Mouse (Mus musculus): ENCODE results near the gene Cbarp. TPM values are rescaled to one million over a fixed set of nuclear protein-coding genes. Genes with fewer than 3 reads are reported as not detected.
"Not testable (repeated sequence)": the region's sequence is repeated elsewhere in the genome, so short reads cannot be mapped to it uniquely, and the experiment has no call there.

The Cbarp gene
- polyA plus RNA-seq, 1 experiment from 2014 or later, result 66.9 TPM

DNA sequence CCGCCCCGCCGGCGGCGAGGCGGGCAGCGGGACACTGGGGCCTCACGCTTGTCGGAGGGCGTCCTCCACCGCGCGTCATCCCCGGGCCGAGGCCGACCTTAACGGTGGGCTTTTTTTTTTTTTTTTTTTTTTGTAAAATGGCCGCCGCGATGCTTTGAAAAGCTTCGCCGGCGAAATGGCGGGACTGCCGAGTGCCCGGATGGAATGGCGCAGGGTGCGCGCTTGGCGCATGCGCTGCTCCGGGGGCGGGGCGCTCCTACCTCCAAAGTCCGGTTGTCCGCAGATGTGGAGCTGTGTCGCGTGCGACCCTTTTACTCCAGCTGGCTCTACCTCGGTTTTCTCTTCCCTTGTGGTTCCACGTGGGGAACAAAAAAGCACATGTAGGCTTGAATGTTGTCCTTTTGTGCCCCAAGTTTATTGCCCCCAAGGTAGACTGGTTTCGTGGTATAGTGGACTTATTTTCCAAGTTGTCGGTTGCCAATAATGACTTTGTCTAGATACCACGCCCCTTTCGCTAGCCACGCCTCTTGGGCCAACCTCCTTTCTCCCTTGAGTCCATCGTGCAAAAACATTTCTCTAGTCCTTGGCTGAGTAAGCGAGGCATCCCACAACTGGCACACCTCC is 27.5 kb upstream of the Cbarp start:
- H3K27ac ChIP-seq, result peak overlapping the region; percentile 100
- peak overlapping the region; percentile 100 for H3K9ac ChIP-seq
- H3K4me2 ChIP-seq, result peak overlapping the region; percentile 92
- H3K4me1 ChIP-seq, result peaks cover 76% of the 10 kb centered on the region
- peaks cover 22% of the 10 kb centered on the region for H3K36me3 ChIP-seq (replicated peaks)
- peak overlapping the region; percentile 94 for H3K4me3 ChIP-seq
- H3K27me3 ChIP-seq (replicated peaks), result no peaks in the 10 kb centered on the region
- under 1% methylated on average over 43 of the region's 48 CpGs for WGBS
- no peaks in the 10 kb centered on the region for H3K9me3 ChIP-seq
- peak; percentile 57 for ATAC-seq (replicated peaks)

DNA sequence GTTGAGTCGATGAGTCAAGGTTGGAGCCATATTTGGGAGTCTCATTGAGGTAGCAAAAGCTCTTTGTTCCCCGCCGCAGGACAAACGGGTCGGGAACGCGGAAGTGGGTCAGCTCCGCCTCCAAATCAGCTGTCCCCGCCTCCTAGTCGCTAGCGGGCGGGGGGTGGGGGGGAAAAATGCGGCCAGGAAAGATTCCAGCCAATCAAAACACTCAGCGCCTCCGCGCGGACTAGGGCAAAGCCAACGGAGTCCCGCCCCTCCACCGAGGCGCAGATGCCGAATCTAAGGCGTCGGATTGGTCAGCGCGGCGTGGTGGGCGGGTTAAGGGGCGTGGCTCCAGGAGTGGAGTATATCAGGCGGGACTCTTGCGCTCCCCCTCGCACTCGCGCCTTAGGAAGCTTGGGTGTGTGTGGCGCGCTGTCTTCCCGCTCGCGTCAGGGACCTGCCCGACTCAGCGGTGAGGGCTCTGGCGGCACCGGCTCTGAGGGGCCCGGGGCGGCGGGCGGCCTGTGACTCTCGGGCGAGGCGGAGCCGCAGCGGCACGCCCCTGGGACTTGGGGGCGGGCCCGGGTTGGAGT is 26.9 kb upstream of the Cbarp start:
- peaks cover 72% of the 10 kb centered on the region for H3K4me1 ChIP-seq
- peak overlapping the region; percentile 92 for H3K4me2 ChIP-seq
- no peaks in the 10 kb centered on the region for H3K9me3 ChIP-seq
- under 1% methylated on average over 55 of the region's 55 CpGs for WGBS
- H3K9ac ChIP-seq, result peak overlapping the region; percentile 100
- peak; percentile 92 for ATAC-seq (replicated peaks)
- peak overlapping the region; percentile 100 for H3K27ac ChIP-seq
- peaks cover 22% of the 10 kb centered on the region for H3K36me3 ChIP-seq (replicated peaks)
- H3K4me3 ChIP-seq, result peak overlapping the region; percentile 94
- no peaks in the 10 kb centered on the region for H3K27me3 ChIP-seq (replicated peaks)

DNA sequence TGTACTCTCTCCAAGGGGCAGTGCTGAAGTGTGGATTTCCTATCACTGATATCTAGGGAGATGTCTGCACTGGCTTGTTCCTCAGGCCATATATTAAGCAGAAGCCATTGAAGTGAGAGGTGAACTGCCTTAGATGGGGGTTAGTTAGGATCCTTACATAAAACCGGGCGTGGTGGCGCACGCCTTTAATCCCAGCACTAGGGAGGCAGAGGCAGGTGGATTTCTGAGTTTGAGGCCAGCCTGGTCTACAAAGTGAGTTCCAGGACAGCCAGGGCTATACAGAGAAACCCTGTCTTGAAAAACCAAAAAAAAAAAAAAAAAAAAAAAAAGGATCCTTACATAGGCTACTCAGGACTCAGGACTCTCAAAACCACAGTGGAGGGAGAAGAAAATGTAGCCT is 25.5 kb upstream of the Cbarp start:
- not testable (repeated sequence) for H3K27me3 ChIP-seq (replicated peaks)

DNA sequence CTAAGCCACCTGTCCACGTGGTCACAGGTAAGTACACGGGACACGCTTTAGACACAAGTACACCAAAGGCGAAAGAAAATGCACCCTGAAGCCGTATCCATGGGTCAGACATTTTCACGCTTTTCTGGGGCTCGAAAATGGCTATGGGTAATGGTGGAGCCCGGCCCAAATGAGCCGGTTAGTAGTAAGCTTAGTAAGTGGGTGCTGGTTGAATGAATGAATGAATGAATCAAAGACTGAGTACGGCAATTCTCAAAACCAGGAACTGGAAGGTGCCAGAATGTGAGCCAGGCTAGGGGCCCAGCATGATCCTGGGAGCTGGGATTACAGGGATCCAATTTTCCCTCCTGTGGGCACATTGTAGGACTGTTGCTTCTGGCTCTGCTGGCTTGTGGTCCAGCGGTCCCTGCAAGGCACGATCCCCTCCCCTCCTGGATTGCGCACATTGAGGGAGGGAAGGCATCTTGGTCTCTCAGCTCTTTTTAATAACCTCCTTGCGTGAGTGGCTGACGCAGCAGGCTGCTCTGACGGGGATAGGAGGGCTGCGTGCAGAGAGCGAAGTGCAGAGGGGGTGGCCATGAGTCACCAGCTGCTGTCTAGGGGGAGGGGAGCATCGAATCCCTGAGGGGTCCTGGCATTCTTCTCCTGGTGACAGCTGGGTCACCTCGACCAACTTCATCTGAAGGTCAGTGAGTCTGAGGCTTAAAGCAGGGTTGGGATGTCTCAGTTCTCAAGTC is 24.9 kb upstream of the Cbarp start, which contains the start of gene Cirbp:
Gene Cirbp (plus strand): TSS at position 594 of the 737 bp plus-strand sequence.
- peaks cover 66% of the 10 kb centered on the region for H3K4me1 ChIP-seq
- ATAC-seq (replicated peaks), result no peak
- no peaks in the 10 kb centered on the region for H3K9me3 ChIP-seq
- H3K4me2 ChIP-seq, result peak within 1 kb of the TSS; percentile 94
- H3K27ac ChIP-seq, result peak within 1 kb of the TSS; percentile 100
- H3K4me3 ChIP-seq, result peak within 1 kb of the TSS; percentile 94
- H3K9ac ChIP-seq, result peak within 1 kb of the TSS; percentile 71
- no peaks in the 10 kb centered on the region for H3K27me3 ChIP-seq (replicated peaks)
- H3K36me3 ChIP-seq (replicated peaks), result peaks cover 9% of the 10 kb centered on the region
- WGBS, result 11% methylated on average over 20 of the region's 20 CpGs

More for the DNA sequence above, 25.5 kb upstream of the Cbarp start:
- WGBS, result 83% methylated on average over 4 of the region's 4 CpGs
- Histone ChIP-seq H3K4me1 (peaks cover 63% of the 10 kb centered on the region), H3K36me3 (replicated peaks) (peaks cover 14% of the 10 kb centered on the region), H3K27ac (peak overlapping the region; percentile 100), H3K4me3 (peak overlapping the region; percentile 45), H3K4me2 (peak overlapping the region; percentile 94), H3K9ac (0 out of 2 replicates have a peak overlapping the region, but pooled peaks have one; percentile 38)
- not testable (repeated sequence) for H3K9me3 ChIP-seq; ATAC-seq (replicated peaks)

DNA sequence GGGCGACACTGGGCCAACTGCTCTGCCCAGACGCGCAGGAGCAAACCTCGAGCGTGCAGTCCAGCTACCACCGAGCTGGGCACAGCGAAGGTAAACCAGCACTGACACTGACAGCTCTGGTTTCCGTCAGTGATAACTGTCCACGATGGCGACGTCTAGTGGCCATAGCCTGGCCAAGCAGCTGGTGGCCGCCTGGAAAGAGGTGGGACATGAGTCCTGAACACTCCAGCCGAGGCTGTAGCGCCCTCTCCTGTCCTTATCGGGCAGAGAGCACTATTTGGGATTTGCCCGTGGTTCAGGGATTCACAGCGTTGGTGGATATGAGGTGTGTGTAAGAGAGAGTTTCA is 24.3 kb upstream of the Cbarp start:
- peak overlapping the region; percentile 45 for H3K4me3 ChIP-seq
- peak overlapping the region; percentile 94 for H3K4me2 ChIP-seq
- H3K36me3 ChIP-seq (replicated peaks), result peaks cover 3% of the 10 kb centered on the region
- H3K27me3 ChIP-seq (replicated peaks), result no peaks in the 10 kb centered on the region
- H3K27ac ChIP-seq, result peak overlapping the region; percentile 85
- H3K9ac ChIP-seq, result peak overlapping the region; percentile 71
- H3K4me1 ChIP-seq, result peaks cover 66% of the 10 kb centered on the region
- no peaks in the 10 kb centered on the region for H3K9me3 ChIP-seq
- WGBS, result under 1% methylated on average over 17 of the region's 17 CpGs
- ATAC-seq (replicated peaks), result peak; percentile 35

DNA sequence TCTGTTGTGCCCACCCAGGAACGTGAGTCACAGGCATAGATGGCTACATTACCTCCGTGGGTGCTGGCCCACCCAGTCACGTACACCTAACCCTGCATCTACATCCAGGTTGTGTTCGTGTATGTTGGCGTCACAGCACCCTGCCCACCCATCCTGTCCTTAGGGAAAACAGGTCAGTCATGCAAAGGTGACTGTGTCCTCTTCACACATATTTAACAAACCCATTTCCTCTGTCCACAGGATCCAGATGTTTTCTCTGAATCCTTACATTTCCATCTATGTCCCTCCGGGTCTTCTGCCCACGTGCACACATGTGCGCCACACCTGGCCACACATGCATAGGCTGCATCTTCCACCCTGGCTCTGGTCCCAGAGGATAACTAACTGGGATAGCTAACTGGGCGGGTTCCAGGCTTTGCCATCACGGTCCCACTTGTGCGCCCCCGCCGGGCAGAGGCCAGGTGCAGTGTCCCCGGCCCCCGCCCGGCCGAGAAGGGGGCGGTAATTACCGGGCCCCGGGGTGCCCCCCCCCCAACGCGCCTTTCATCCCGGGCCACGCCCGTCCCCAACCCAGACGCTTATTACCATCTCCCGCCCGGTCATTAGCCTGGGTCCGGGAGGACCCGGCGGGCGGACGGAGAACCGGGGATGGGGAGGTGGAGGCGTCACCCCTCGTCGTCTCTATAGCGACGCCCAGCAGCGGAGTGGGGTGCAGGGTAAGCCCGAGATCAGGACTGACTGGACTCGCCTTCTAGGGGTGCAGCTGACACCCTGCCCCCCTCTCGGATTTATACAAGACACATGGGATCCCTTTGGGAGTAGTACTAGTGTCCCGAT is 23.7 kb upstream of the Cbarp start:
- H3K4me1 ChIP-seq, result peaks cover 62% of the 10 kb centered on the region

DNA sequence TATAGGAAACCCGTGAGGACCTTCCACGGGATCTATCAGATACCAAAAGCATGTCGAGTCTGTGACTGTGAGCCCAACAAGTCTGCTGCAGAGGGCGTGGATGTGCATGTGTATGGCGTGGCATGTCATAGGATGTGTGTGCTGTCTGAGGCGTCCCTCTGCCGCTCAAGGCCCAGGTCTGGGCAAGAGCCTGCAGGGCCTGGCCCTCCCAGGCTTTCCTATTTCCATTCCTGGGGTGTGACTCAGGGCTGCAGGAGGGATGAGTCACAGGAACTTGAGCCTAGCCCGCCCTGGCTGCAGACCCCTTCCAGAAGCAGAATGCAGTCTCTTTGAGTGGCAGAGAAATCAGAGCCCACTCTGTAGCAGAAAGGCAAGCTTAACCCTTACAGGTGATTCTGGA is 23.1 kb upstream of the Cbarp start:
- Histone ChIP-seq H3K9ac (peak overlapping the region; percentile 71; the same call in 1 of the 2 replicates), H3K4me1 (peaks cover 62% of the 10 kb centered on the region), H3K4me3 (no peak overlapping the region; the same call in 1 of the 2 replicates), H3K36me3 (replicated peaks) (no peaks in the 10 kb centered on the region), H3K4me2 (peak overlapping the region; percentile 94; the same call in 1 of the 2 replicates), H3K9me3 (no peaks in the 10 kb centered on the region), H3K27me3 (replicated peaks) (no peaks in the 10 kb centered on the region), H3K27ac (peak overlapping the region; percentile 85; the same call in 1 of the 2 replicates)
- ATAC-seq (replicated peaks), result no peak
- WGBS, result 84% methylated on average over 8 of the region's 8 CpGs

More for the DNA sequence above, 23.7 kb upstream of the Cbarp start:
- H3K9me3 ChIP-seq, result no peaks in the 10 kb centered on the region
- 10% methylated on average over 44 of the region's 44 CpGs for WGBS
- H3K27me3 ChIP-seq (replicated peaks), result no peaks in the 10 kb centered on the region
- peak overlapping the region; percentile 85 for H3K27ac ChIP-seq
- ATAC-seq (replicated peaks), result no peak; the same call in 1 of the 2 replicates
- no peaks in the 10 kb centered on the region for H3K36me3 ChIP-seq (replicated peaks)
- peak overlapping the region; percentile 71 for H3K9ac ChIP-seq
- H3K4me2 ChIP-seq, result peak overlapping the region; percentile 94
- peak overlapping the region; percentile 45 for H3K4me3 ChIP-seq

DNA sequence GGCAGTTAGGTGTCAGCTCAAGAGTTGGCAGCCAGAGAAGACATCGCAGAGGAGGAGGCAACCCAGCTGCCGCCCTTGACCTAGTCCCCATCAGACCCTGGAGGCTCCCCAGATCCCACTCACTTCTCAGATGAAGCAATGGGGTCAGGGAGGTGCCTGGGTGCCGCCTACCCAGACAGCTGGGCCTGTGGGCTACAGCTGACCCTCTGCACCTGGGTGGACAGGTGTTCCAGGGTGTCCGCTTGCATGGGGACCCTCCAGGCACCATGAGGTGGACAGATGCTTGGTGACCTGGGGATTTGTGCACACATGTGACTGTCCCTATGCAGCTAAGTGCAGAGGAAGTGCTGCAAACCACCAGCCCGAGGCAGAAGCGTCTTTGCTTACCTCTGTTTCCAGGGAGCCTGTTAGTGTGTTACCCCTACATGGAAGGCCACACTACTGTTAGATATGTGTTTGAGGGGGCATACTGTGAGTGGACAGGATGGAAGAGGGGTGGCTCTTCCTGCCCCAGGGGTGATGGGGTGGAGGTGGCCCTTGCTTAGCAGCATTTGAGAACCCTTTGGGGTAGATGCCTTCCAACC is 22.2 kb upstream of the Cbarp start:
- no peak for ATAC-seq (replicated peaks)
- WGBS, result 84% methylated on average over 6 of the region's 6 CpGs
- H3K9ac ChIP-seq, result no peak overlapping the region
- no peaks in the 10 kb centered on the region for H3K36me3 ChIP-seq (replicated peaks)
- peaks cover 67% of the 10 kb centered on the region for H3K4me1 ChIP-seq
- H3K4me2 ChIP-seq, result no peak overlapping the region
- H3K27ac ChIP-seq, result no peak overlapping the region
- H3K27me3 ChIP-seq (replicated peaks), result no peaks in the 10 kb centered on the region
- no peaks in the 10 kb centered on the region for H3K9me3 ChIP-seq
- H3K4me3 ChIP-seq, result no peak overlapping the region

DNA sequence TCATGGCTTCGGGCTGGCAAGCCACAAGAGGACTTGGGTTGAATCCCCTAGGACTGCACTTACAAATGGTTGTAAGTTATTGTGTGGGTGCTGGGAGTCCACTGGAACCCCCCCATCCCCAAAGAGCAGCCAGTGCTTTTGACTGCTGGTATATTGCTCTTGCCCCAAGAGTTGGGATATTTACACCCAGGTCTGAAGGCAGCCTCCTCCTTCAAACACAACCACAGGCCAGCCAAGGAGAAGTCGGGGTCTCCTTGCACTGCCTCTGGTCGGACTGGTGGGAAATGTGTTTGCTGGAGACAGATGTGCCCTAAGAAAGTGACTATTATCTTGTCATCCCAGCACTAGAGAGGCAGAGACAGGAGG is 21.6 kb upstream of the Cbarp start:
- Histone ChIP-seq H3K9me3 (no peaks in the 10 kb centered on the region), H3K27me3 (replicated peaks) (no peaks in the 10 kb centered on the region), H3K4me3 (no peak overlapping the region), H3K4me1 (peaks cover 71% of the 10 kb centered on the region), H3K36me3 (replicated peaks) (peaks cover 3% of the 10 kb centered on the region; the same call in 1 of the 2 replicates), H3K9ac (no peak overlapping the region), H3K4me2 (no peak overlapping the region), H3K27ac (no peak overlapping the region)
- 79% methylated on average over 3 of the region's 3 CpGs for WGBS
- no peak for ATAC-seq (replicated peaks)

DNA sequence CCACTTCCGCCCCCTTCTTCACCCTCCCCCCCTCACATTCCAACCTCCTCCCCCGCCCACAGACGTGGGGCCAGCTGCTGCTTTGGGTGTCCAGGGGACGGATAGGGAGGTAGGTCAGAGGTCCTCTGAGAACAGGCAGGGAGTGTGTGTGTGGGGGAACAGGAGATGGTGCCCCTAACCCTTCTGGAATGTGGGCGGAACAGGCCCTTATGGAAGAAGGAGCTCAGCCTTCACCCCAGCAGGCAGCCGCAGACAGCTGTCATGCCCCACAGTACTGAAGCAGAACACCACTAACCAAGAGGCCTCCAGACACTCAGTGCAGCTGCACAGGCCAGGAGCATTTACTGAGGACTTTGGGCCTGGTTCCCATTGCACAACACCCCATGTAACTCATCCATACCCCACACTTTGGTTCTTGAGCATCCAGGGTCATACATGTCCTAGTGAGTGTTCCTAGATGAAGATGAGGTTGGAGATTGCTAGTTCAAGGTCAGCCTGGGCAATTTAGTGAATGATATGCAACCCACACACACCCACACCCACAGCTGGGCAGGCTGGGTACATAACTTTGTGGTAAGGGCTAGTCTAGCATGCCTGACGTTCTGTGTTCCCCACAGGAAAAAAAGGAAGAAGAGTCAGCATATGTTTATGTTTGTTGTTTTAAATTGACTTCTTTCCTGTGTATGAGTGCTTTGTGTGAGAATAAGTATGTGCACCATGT is 21.0 kb upstream of the Cbarp start:
- Histone ChIP-seq H3K4me1 (peaks cover 70% of the 10 kb centered on the region), H3K36me3 (replicated peaks) (peaks cover 8% of the 10 kb centered on the region; the same call in 1 of the 2 replicates), H3K9me3 (no peaks in the 10 kb centered on the region), H3K27me3 (replicated peaks) (no peaks in the 10 kb centered on the region), H3K4me2 (no peak overlapping the region), H3K27ac (0 out of 2 replicates have a peak overlapping the region, but pooled peaks have one; percentile 39), H3K4me3 (no peak overlapping the region), H3K9ac (no peak overlapping the region)
- WGBS, result 13% methylated on average over 6 of the region's 7 CpGs
- no peak for ATAC-seq (replicated peaks)

Measured in midbrain, embryonic 15.5 days (tissue).